Mouse (Mus musculus) heart, adult 2 months (tissue): ENCODE measurements around the gene Hnrnpab.

ENCODE experiments used
- CTCF ChIP-seq: fragments of 200-600 bp; IDR thresholded peaks from 2 replicates; pipeline ENCODE4 v1.8.1; 2022; ENCODE audit warnings: antibody characterized with exemption, mild to moderate bottlenecking, moderate library complexity
- EP300 ChIP-seq: fragments of 200-500 bp; IDR thresholded peaks from 2 replicates; pipeline ENCODE4 v1.6.1; 2011; ENCODE audit warnings: low read depth, low read length, control low read depth; ENCODE audit not compliant: insufficient read depth
- POLR2A ChIP-seq: fragments of 200-500 bp; IDR thresholded peaks from 2 replicates; pipeline ENCODE4 v1.6.1; 2011; ENCODE audit warnings: mild to moderate bottlenecking, low read depth, low read length, control low read depth; ENCODE audit not compliant: insufficient read depth

DNA sequence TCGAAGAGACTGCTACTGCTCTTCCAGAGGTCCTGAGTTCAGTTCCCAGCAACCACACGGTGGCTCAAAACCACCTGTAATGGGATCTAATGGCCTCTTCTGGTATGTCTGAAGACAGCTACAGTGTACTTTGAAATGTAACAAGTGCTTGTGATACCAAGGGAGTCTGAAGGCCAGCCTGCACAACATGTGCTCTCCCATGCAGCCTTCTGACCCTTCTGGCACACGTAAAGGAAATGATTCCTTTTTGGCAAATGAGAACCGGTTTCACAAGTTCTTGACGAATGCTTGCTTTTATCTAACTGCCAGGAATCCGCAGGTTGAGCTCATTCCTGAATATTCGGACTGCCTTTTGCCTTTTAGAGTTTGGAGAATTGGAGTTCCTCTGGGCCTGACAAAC is 8.5 kb upstream of the Hnrnpab start:
- TF ChIP-seq EP300 (no peak), CTCF (no peak), POLR2A (no peak)
